ENCODE assay signal across 8 mouse cellular contexts in genomic region chr11:119133437-119134221, GRCm38 (mm10). TPM values are rescaled to one million over a fixed set of nuclear protein-coding genes. Genes with fewer than 3 reads are reported as not detected.
DNase-seq lines count a peak whose midpoint lies in the region; ATAC-seq and TF ChIP-seq lines count a peak whose summit lies in the region.

No protein-coding gene starts in this region.

- no peak overlapping the region for H3K4me2 ChIP-seq in midbrain, postnatal 0 days (ENCODE audit: low read depth, low read length, poor library complexity, severe bottlenecking)
- H3K4me2 ChIP-seq in midbrain, embryonic 16.5 days (ENCODE audit: low read length) = no peak overlapping the region
- H3K4me2 ChIP-seq in heart, postnatal 0 days (ENCODE audit: low read depth, low read length) = no peak overlapping the region

- TF ChIP-seq CTCF in midbrain, postnatal 0 days (IDR thresholded peaks at IDR 0.05) = no peak
- no peak for TF ChIP-seq CTCF in heart, postnatal 0 days (IDR thresholded peaks at IDR 0.05; ENCODE audit: low read depth)

- H3K4me1 ChIP-seq in midbrain, postnatal 0 days (ENCODE audit: insufficient read depth, low read length) = peaks cover 11% of the 10 kb centered on the region; the same call in 1 of the 2 replicates
- H3K4me1 ChIP-seq in midbrain, embryonic 16.5 days (ENCODE audit: control insufficient read depth, insufficient read depth, low read length) = peaks cover 22% of the 10 kb centered on the region
- H3K4me1 ChIP-seq in heart, postnatal 0 days (ENCODE audit: control insufficient read depth, insufficient read depth) = peaks cover 26% of the 10 kb centered on the region

- H3K4me3 ChIP-seq in midbrain, postnatal 0 days (ENCODE audit: low read depth, low read length) = no peak overlapping the region
- no peak overlapping the region for H3K4me3 ChIP-seq in midbrain, embryonic 16.5 days (ENCODE audit: low read depth, low read length)
- no peak overlapping the region for H3K4me3 ChIP-seq in heart, postnatal 0 days (ENCODE audit: low read depth, low read length)

- H3K36me3 ChIP-seq in midbrain, postnatal 0 days (ENCODE audit: insufficient read depth, low read length) = no peaks in the 10 kb centered on the region
- no peaks in the 10 kb centered on the region for H3K36me3 ChIP-seq in midbrain, embryonic 16.5 days (ENCODE audit: control insufficient read depth, insufficient read depth, low read length)
- H3K36me3 ChIP-seq in heart, postnatal 0 days (replicated peaks; ENCODE audit: control insufficient read depth, insufficient read depth, low read length) = no peaks in the 10 kb centered on the region

- peak; percentile 59 for DNase-seq in midbrain, postnatal 0 days (ENCODE audit: low spot score)
- DNase-seq in cerebellum, postnatal 10 days = peak; percentile 85 to 86
- peak; percentile 81 for DNase-seq in heart, postnatal 0 days (ENCODE audit: low spot score)
- DNase-seq in layer of hippocampus, postnatal 14 days (ENCODE audit: low spot score in 2 of 2) = peak; percentile 37 to 68
- DNase-seq in natural killer cell, adult 2 months (ENCODE audit: low spot score in 2 of 2) = peak; percentile 83 to 85
- DNase-seq in thymus, adult 18-20 months = peak; percentile 32 to 51
- no peak for DNase-seq in embryo, embryonic 10.5 days (ENCODE audit: low spot score)

- no peak overlapping the region for H3K27ac ChIP-seq in midbrain, postnatal 0 days (ENCODE audit: low read depth, low read length)
- H3K27ac ChIP-seq in midbrain, embryonic 16.5 days (ENCODE audit: low read length) = no peak overlapping the region
- H3K27ac ChIP-seq in heart, postnatal 0 days (ENCODE audit: low read depth) = peak overlapping the region; percentile 65

- no peak for TF ChIP-seq EP300 in heart, postnatal 0 days (IDR thresholded peaks at IDR 0.05; ENCODE audit: low read depth)

- no peaks in the 10 kb centered on the region for H3K9me3 ChIP-seq in midbrain, postnatal 0 days (ENCODE audit: low read length)
- H3K9me3 ChIP-seq in midbrain, embryonic 16.5 days (replicated peaks; ENCODE audit: control insufficient read depth, low read length, poor library complexity, severe bottlenecking) = no peaks in the 10 kb centered on the region
- no peaks in the 10 kb centered on the region for H3K9me3 ChIP-seq in heart, postnatal 0 days (replicated peaks; ENCODE audit: control insufficient read depth, low read length)

- no peaks in the 10 kb centered on the region for H3K27me3 ChIP-seq in midbrain, postnatal 0 days (ENCODE audit: insufficient read depth, low read length)
- no peaks in the 10 kb centered on the region; the same call in 1 of the 2 replicates for H3K27me3 ChIP-seq in midbrain, embryonic 16.5 days (ENCODE audit: control insufficient read depth, insufficient read depth, low read depth, low read length)
- H3K27me3 ChIP-seq in heart, postnatal 0 days (ENCODE audit: control insufficient read depth, insufficient read depth, low read length) = no peaks in the 10 kb centered on the region

- ATAC-seq in midbrain, postnatal 0 days (ENCODE audit: low FRiP score) = no peak
- no peak for ATAC-seq in midbrain, embryonic 16.5 days
- ATAC-seq in heart, postnatal 0 days (ENCODE audit: insufficient read depth, low read depth) = peak; percentile 78

- 76% methylated on average over 5 of the region's 5 CpGs for WGBS in midbrain, postnatal 0 days
- 73% methylated on average over 5 of the region's 5 CpGs for WGBS in midbrain, embryonic 16.5 days
- 47% methylated on average over 5 of the region's 5 CpGs for WGBS in heart, postnatal 0 days

- no peak overlapping the region for H3K9ac ChIP-seq in midbrain, postnatal 0 days (replicated peaks; ENCODE audit: low read length, poor library complexity, severe bottlenecking)
- no peak overlapping the region for H3K9ac ChIP-seq in midbrain, embryonic 16.5 days (ENCODE audit: low read depth, low read length)
- H3K9ac ChIP-seq in heart, postnatal 0 days (replicated peaks; ENCODE audit: low read depth, low read length) = 0 out of 2 replicates have a peak overlapping the region, but pooled peaks have one; percentile 8

RNA-seq across cellular contexts. Expression of gene Cbx4, which starts 47.6 kb away (rescaled TPM):
- total RNA-seq in midbrain, postnatal 0 days (2014; rRNA removed) = 48.6 and 53.4 TPM in 2 replicates
- polyA plus RNA-seq in midbrain, postnatal 0 days (2015; fragmentation: Nextera tagmentation; extraction: Ambion mirVana) = 30.5 TPM in 2 replicates
- 23.9 and 25.6 TPM in 2 replicates for polyA plus RNA-seq in midbrain, embryonic 16.5 days (2015; fragmentation: Nextera tagmentation; extraction: Ambion mirVana)
- 12.1 and 23.1 TPM in 2 replicates for total RNA-seq in heart, postnatal 0 days (2014; rRNA removed; ENCODE audit: low replicate concordance)
- 6.8 and 8.2 TPM in 2 replicates for polyA plus RNA-seq in heart, postnatal 0 days (2015; fragmentation: Nextera tagmentation; extraction: Ambion mirVana)
- 10 to 100 TPM; 59.1 to 59.4 TPM for total RNA-seq in layer of hippocampus, postnatal 14 days (2021)
